Mouse (Mus musculus) lung, embryonic 16.5 days (tissue): ENCODE results near the gene Gatad2b. TPM values are rescaled to one million over a fixed set of nuclear protein-coding genes. Genes with fewer than 3 reads are reported as not detected.

Source experiments
- ATAC-seq: fragments of 200-750 bp; cut with Nextera tagmentation; 2 replicates; pipeline ENCODE4 v1.8.0; 2017; ENCODE audit warnings: low read depth, mild to moderate bottlenecking, moderate library complexity
- H3K27ac ChIP-seq: fragments of 300-500 bp; sonication (generic); 2 replicates; pipeline ENCODE4 v1.5.1; 2014; ENCODE audit warnings: mild to moderate bottlenecking, control low read depth, low read length
- H3K27me3 ChIP-seq: fragments of 300-500 bp; sonication (generic); 2 replicates; pipeline ENCODE4 v1.6.1; 2014; ENCODE audit warnings: low read depth, low read length, mixed read lengths; ENCODE audit not compliant: control insufficient read depth, insufficient read depth
- H3K36me3 ChIP-seq: fragments of 300-500 bp; sonication (generic); 2 replicates; pipeline ENCODE4 v1.6.1; 2014; ENCODE audit warnings: low read length; ENCODE audit not compliant: control insufficient read depth, insufficient read depth
- H3K4me1 ChIP-seq: fragments of 300-500 bp; sonication (generic); replicated peaks from 2 replicates; pipeline ENCODE4 v1.6.1; 2014; ENCODE audit warnings: low read length, mixed read lengths; ENCODE audit not compliant: control insufficient read depth, insufficient read depth
- H3K4me2 ChIP-seq: fragments of 300-500 bp; sonication (generic); 2 replicates; pipeline ENCODE4 v1.6.1; 2014; ENCODE audit warnings: low read depth, low read length, control low read depth
- H3K4me3 ChIP-seq: fragments of 300-500 bp; sonication (generic); 2 replicates; pipeline ENCODE4 v1.5.1; 2014; ENCODE audit warnings: mild to moderate bottlenecking, low read length, control low read depth
- H3K9ac ChIP-seq: fragments of 300-500 bp; sonication (generic); 2 replicates; pipeline ENCODE4 v1.6.1; 2014; ENCODE audit warnings: low read length, control low read depth
- H3K9me3 ChIP-seq: fragments of 300-500 bp; sonication (generic); 2 replicates; pipeline ENCODE4 v1.6.1; 2016; ENCODE audit warnings: low read length; ENCODE audit not compliant: control insufficient read depth
- WGBS: fragments of 180-500 bp; shearing (Covaris S2); extraction: QIAGEN DNeasy Blood & Tissue Kit; methylation state at CpG from one replicate; pipeline ENCODE4 v1.1.7; 2014; 5-methylcytosine and 5-hydroxymethylcytosine counted together
- polyA plus RNA-seq: library from polyadenylated mRNA; unstranded; fragments of >200 nt; fragmentation: Nextera tagmentation; extraction: Ambion mirVana; gene quantifications from 2 replicates; pipeline ENCODE4 v1.2.1, GENCODE M21; 2015

Gene Gatad2b
- polyA plus RNA-seq, 1 experiment from 2014 or later: 11.4 TPM

GRCm38 (mm10) chr3:90265034-90265931 is 27.7 kb upstream of the Gatad2b start, which contains the start of gene Dennd4b:
TSS of gene Dennd4b (plus strand) at chr3:90265185.
- Histone ChIP-seq H3K27me3 (no peaks in the 10 kb centered on the region), H3K36me3 (peaks cover 23% of the 10 kb centered on the region)
- WGBS: under 1% methylated on average over 54 of the region's 87 CpGs

GRCm38 (mm10) chr3:90265932-90266741 is 26.8 kb upstream of the Gatad2b start:
- peak overlapping the region; percentile 62 for H3K4me2 ChIP-seq
- H3K9ac ChIP-seq: peak overlapping the region; percentile 87
- ATAC-seq: no peak
- H3K9me3 ChIP-seq: no peaks in the 10 kb centered on the region
- H3K4me1 ChIP-seq: peaks cover 9% of the 10 kb centered on the region
- H3K4me3 ChIP-seq: peak overlapping the region; percentile 81
- peak overlapping the region; percentile 98 for H3K27ac ChIP-seq
- WGBS: 19% methylated on average over 16 of the region's 16 CpGs
- H3K27me3 ChIP-seq: no peaks in the 10 kb centered on the region
- peaks cover 14% of the 10 kb centered on the region for H3K36me3 ChIP-seq

More at GRCm38 (mm10) chr3:90265034-90265931, 27.7 kb upstream of the Gatad2b start, which contains the start of gene Dennd4b:
- H3K9ac ChIP-seq: peak within 1 kb of the TSS; percentile 87
- peak within 1 kb of the TSS; percentile 98 for H3K27ac ChIP-seq
- peak within 1 kb of the TSS; percentile 81 for H3K4me3 ChIP-seq
- H3K4me1 ChIP-seq: peaks cover 9% of the 10 kb centered on the region
- no peaks in the 10 kb centered on the region for H3K9me3 ChIP-seq
- peak within 1 kb of the TSS; percentile 62 for H3K4me2 ChIP-seq
- ATAC-seq: peak; percentile 95

- peak overlapping the region; percentile 81; the same call in 1 of the 2 replicates for H3K4me3 ChIP-seq
- no peaks in the 10 kb centered on the region for H3K9me3 ChIP-seq
- WGBS: 87% methylated on average over 20 of the region's 20 CpGs
- H3K27me3 ChIP-seq: no peaks in the 10 kb centered on the region
- H3K4me2 ChIP-seq: peak overlapping the region; percentile 62; the same call in 1 of the 2 replicates
- no peak overlapping the region for H3K9ac ChIP-seq
- peaks cover 7% of the 10 kb centered on the region for H3K36me3 ChIP-seq
- H3K4me1 ChIP-seq: peaks cover 9% of the 10 kb centered on the region
- no peak overlapping the region for H3K27ac ChIP-seq
- no peak for ATAC-seq
Observed at GRCm38 (mm10) chr3:90266901-90267775, 25.8 kb upstream of the Gatad2b start.

- Histone ChIP-seq H3K4me1 (peaks cover 9% of the 10 kb centered on the region), H3K9me3 (no peaks in the 10 kb centered on the region), H3K9ac (no peak overlapping the region), H3K27me3 (no peaks in the 10 kb centered on the region), H3K36me3 (peaks cover 10% of the 10 kb centered on the region), H3K4me3 (no peak overlapping the region), H3K4me2 (no peak overlapping the region), H3K27ac (no peak overlapping the region)
- ATAC-seq: no peak
- WGBS: 94% methylated on average over 11 of the region's 11 CpGs
Observed at GRCm38 (mm10) chr3:90268190-90268589, 24.8 kb upstream of the Gatad2b start.

- peaks cover 9% of the 10 kb centered on the region for H3K4me1 ChIP-seq
- no peak for ATAC-seq
- 90% methylated on average over 16 of the region's 16 CpGs for WGBS
- no peak overlapping the region for H3K9ac ChIP-seq
- no peak overlapping the region for H3K27ac ChIP-seq
- H3K4me3 ChIP-seq: no peak overlapping the region
- H3K27me3 ChIP-seq: no peaks in the 10 kb centered on the region
- peaks cover 9% of the 10 kb centered on the region for H3K36me3 ChIP-seq
- no peak overlapping the region for H3K4me2 ChIP-seq
- H3K9me3 ChIP-seq: no peaks in the 10 kb centered on the region
Observed at GRCm38 (mm10) chr3:90268971-90269370, 24.0 kb upstream of the Gatad2b start.

- 93% methylated on average over 8 of the region's 8 CpGs for WGBS
- Histone ChIP-seq H3K4me2 (no peak overlapping the region), H3K27ac (no peak overlapping the region), H3K9me3 (no peaks in the 10 kb centered on the region), H3K4me1 (peaks cover 7% of the 10 kb centered on the region), H3K4me3 (no peak overlapping the region), H3K27me3 (no peaks in the 10 kb centered on the region), H3K36me3 (peaks cover 11% of the 10 kb centered on the region), H3K9ac (no peak overlapping the region)
- no peak for ATAC-seq
Observed at GRCm38 (mm10) chr3:90270784-90271183, 22.2 kb upstream of the Gatad2b start.

GRCm38 (mm10) chr3:90272170-90272569 is 20.8 kb upstream of the Gatad2b start:
- WGBS: 63% methylated on average over 9 of the region's 9 CpGs
- no peak overlapping the region for H3K4me3 ChIP-seq
- no peaks in the 10 kb centered on the region for H3K4me1 ChIP-seq
- no peak overlapping the region for H3K9ac ChIP-seq
- peaks cover 14% of the 10 kb centered on the region for H3K36me3 ChIP-seq
- no peak overlapping the region for H3K27ac ChIP-seq
- no peak for ATAC-seq
- H3K27me3 ChIP-seq: no peaks in the 10 kb centered on the region
- no peak overlapping the region for H3K4me2 ChIP-seq
- no peaks in the 10 kb centered on the region for H3K9me3 ChIP-seq

GRCm38 (mm10) chr3:90273855-90274254 is 19.1 kb upstream of the Gatad2b start:
- H3K4me1 ChIP-seq: no peaks in the 10 kb centered on the region
- peaks cover 20% of the 10 kb centered on the region for H3K36me3 ChIP-seq
- 94% methylated on average over 22 of the region's 22 CpGs for WGBS
- H3K27ac ChIP-seq: no peak overlapping the region
- H3K4me3 ChIP-seq: no peak overlapping the region
- no peaks in the 10 kb centered on the region for H3K9me3 ChIP-seq
- ATAC-seq: no peak
- H3K9ac ChIP-seq: no peak overlapping the region
- no peak overlapping the region for H3K4me2 ChIP-seq
- no peaks in the 10 kb centered on the region for H3K27me3 ChIP-seq
